Mouse (Mus musculus) forebrain, embryonic 15.5 days (tissue): Measurements from ENCODE around the gene Gstm3. TPM values are rescaled to one million over a fixed set of nuclear protein-coding genes. Genes with fewer than 3 reads are reported as not detected.
A peak's percentile ranks its signal among the peaks of the same experiment; 100 is the strongest.

ENCODE experiments used
- ATAC-seq: fragments of 200-750 bp; cut with Nextera tagmentation; replicated peaks from 2 replicates; pipeline ENCODE4 v1.8.0; 2017; ENCODE audit warnings: mild to moderate bottlenecking, moderate TSS enrichment, moderate library complexity
- H3K27ac ChIP-seq: fragments of 300-500 bp; sonication (generic); replicated peaks from 2 replicates; pipeline ENCODE4 v1.5.1; 2015; ENCODE audit warnings: mild to moderate bottlenecking, inconsistent platforms
- H3K27me3 ChIP-seq: fragments of 300-500 bp; sonication (generic); 2 replicates; pipeline ENCODE4 v1.6.1; 2015; ENCODE audit warnings: inconsistent platforms
- H3K36me3 ChIP-seq: fragments of 300-500 bp; sonication (generic); 2 replicates; pipeline ENCODE4 v1.6.1; 2015; ENCODE audit warnings: mild to moderate bottlenecking, inconsistent platforms
- H3K4me1 ChIP-seq: fragments of 300-500 bp; sonication (generic); 2 replicates; pipeline ENCODE4 v1.6.1; 2015; ENCODE audit warnings: inconsistent platforms
- H3K4me2 ChIP-seq: fragments of 300-500 bp; sonication (generic); replicated peaks from 2 replicates; pipeline ENCODE4 v1.6.1; 2015; ENCODE audit warnings: mild to moderate bottlenecking, inconsistent platforms
- H3K4me3 ChIP-seq: fragments of 300-500 bp; sonication (generic); 2 replicates; pipeline ENCODE4 v1.5.1; 2015; ENCODE audit warnings: mild to moderate bottlenecking, inconsistent platforms
- H3K9ac ChIP-seq: fragments of 300-500 bp; sonication (generic); replicated peaks from 2 replicates; pipeline ENCODE4 v1.6.1; 2015; ENCODE audit warnings: mild to moderate bottlenecking, inconsistent platforms
- H3K9me3 ChIP-seq: fragments of 300-500 bp; sonication (generic); 2 replicates; pipeline ENCODE4 v1.6.1; 2016; ENCODE audit warnings: inconsistent platforms
- WGBS: fragments of 180-500 bp; shearing (Covaris S2); methylation state at CpG from one replicate; pipeline ENCODE4 v1.1.7; 2015; ENCODE audit warnings: mixed read lengths; 5-methylcytosine and 5-hydroxymethylcytosine counted together
- polyA plus RNA-seq: library from polyadenylated mRNA; unstranded; fragments of >200 nt; fragmentation: Nextera tagmentation; extraction: Ambion mirVana; gene quantifications from 2 replicates; pipeline ENCODE4 v1.2.1, GENCODE M21; 2015

Gene Gstm3
- polyA plus RNA-seq, 1 experiment from 2014 or later: not detected

DNA sequence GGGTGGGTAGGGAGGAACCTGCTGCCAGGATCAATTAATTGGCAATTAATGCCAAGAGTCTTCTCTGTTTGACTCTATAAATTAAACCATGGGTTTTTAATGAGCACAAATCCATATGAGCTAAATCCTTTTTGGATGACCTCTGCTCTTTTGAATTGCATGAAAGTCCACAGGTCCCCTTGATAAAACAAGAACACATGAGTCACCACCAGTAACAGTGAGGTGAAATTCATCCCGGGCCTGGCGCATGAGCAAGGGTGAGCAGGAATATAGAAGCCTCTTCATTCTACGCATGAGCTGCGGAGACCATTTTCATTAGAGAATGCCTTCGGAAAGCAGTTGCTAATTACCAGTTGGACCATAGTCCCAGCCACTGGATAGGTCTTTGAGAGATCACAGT lies 48.7 kb downstream of the Gstm3 start:
- 83% methylated on average over 5 of the region's 5 CpGs for WGBS
- no peaks in the 10 kb centered on the region for H3K4me1 ChIP-seq
- H3K9ac ChIP-seq: no peak overlapping the region
- no peak overlapping the region for H3K4me3 ChIP-seq
- no peak for ATAC-seq
- no peaks in the 10 kb centered on the region for H3K9me3 ChIP-seq
- no peaks in the 10 kb centered on the region for H3K27me3 ChIP-seq
- no peak overlapping the region for H3K27ac ChIP-seq
- no peak overlapping the region for H3K4me2 ChIP-seq
- no peaks in the 10 kb centered on the region for H3K36me3 ChIP-seq

DNA sequence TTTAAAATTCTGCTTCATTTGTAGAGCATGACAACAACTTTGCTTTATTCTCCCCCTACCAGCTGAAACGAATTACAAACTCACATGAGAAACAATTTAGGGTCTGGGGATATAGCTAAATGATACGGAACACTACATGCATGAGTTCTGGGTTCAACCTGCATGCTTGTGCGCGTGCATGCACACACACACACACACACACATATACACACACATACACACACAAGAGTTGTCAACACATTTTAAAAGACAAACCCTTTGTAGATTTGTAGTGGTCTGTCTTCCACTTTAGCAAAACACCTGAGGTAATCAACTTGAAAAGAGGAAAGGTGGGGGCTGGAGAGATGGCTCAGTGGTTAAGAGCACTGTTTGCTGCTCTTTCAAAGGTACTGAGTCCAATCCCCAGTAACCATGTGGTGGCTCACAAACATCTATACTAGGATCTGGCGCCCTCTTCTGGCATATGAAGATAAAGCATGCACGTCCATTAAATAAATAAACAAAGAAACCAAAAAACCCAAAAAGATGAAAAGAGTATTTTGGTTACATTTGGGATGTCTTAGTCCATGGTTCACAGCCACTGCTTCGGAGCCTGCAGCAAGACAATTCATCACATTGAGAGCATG lies 51.2 kb downstream of the Gstm3 start:
- H3K9ac ChIP-seq: no peak overlapping the region
- WGBS: 52% methylated on average over 7 of the region's 7 CpGs
- H3K4me1 ChIP-seq: no peaks in the 10 kb centered on the region
- no peaks in the 10 kb centered on the region for H3K36me3 ChIP-seq
- H3K27me3 ChIP-seq: no peaks in the 10 kb centered on the region
- ATAC-seq: peak; percentile 77
- no peak overlapping the region for H3K4me3 ChIP-seq
- H3K4me2 ChIP-seq: no peak overlapping the region
- H3K27ac ChIP-seq: no peak overlapping the region
- no peaks in the 10 kb centered on the region for H3K9me3 ChIP-seq

DNA sequence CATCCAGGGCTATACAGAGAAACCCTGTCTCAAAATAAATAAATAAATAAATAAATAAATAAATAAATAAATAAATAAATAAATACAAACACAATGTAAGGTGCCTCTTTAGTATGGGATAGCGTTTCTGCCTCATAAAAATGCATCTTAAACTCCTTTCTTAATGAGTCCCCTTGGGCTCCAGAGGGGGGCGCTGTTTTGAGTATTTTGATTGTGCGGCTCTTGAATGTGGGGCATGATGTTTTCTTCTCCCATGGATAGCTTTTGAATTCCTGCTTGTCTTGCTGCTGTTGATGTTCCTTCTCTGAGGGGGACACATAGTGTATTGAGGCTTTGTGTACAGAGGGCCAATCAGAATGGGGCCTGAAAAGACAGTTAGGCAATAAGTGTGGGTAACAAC lies 52.0 kb downstream of the Gstm3 start:
- H3K4me3 ChIP-seq: no peak overlapping the region
- H3K4me2 ChIP-seq: no peak overlapping the region
- H3K27me3 ChIP-seq: no peaks in the 10 kb centered on the region
- H3K36me3 ChIP-seq: no peaks in the 10 kb centered on the region
- no peaks in the 10 kb centered on the region for H3K4me1 ChIP-seq
- 74% methylated on average over 3 of the region's 3 CpGs for WGBS
- H3K9ac ChIP-seq: no peak overlapping the region
- H3K9me3 ChIP-seq: no peaks in the 10 kb centered on the region
- ATAC-seq: no peak
- no peak overlapping the region for H3K27ac ChIP-seq

DNA sequence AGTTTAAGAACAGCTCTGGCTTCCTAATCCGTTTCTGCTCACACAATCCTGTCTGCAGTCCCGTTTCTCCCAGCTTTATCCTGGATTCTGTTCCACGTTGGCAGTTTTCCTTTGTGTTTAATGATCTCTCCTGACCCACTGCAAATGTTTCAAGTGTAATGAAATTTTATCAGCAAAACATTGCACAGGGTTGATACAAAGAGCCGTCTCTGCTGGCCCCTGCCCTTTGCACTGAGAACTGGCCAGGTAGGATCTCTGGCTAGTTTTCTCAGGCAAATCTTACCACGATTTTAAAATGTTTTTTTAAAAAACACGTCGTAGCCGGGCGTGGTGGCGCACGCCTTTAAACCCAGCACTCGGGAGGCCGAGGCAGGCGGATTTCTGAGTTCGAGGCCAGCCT lies 52.4 kb downstream of the Gstm3 start:
- WGBS: 80% methylated on average over 15 of the region's 15 CpGs
- Histone ChIP-seq H3K4me2 (no peak overlapping the region), H3K27me3 (no peaks in the 10 kb centered on the region), H3K9ac (no peak overlapping the region), H3K4me1 (no peaks in the 10 kb centered on the region), H3K27ac (no peak overlapping the region), H3K4me3 (no peak overlapping the region), H3K9me3 (no peaks in the 10 kb centered on the region), H3K36me3 (no peaks in the 10 kb centered on the region)
- no peak for ATAC-seq

Other genes starting within 250 kb of the Gstm3 start
- gene Csf1, start 208.8 kb downstream of the Gstm3 start, polyA plus RNA-seq: 6.5 and 7.9 TPM in 2 replicates
- not detected in 2 replicates for gene Eps8l3, start 92.1 kb downstream of the Gstm3 start, polyA plus RNA-seq
- gene Gstm5, start 73.5 kb downstream of the Gstm3 start, polyA plus RNA-seq: 175 and 184 TPM in 2 replicates
- gene Gstm7, start 37.5 kb downstream of the Gstm3 start, polyA plus RNA-seq: 74.8 and 81.6 TPM in 2 replicates
- 10.9 and 12.6 TPM in 2 replicates for gene Gstm6, start 25.5 kb downstream of the Gstm3 start, polyA plus RNA-seq
- gene Gstm2, start 17.2 kb upstream of the Gstm3 start, polyA plus RNA-seq: 4.3 and 4.5 TPM in 2 replicates
- gene Gstm1, start 48.7 kb upstream of the Gstm3 start, polyA plus RNA-seq: 44.0 and 60.7 TPM in 2 replicates
- 12.4 and 15.1 TPM in 2 replicates for gene Gstm4, start 75.6 kb upstream of the Gstm3 start, polyA plus RNA-seq
- gene Ampd2, start 117.4 kb upstream of the Gstm3 start, polyA plus RNA-seq: 49.4 and 50.7 TPM in 2 replicates
- gene Gnat2, start 123.5 kb upstream of the Gstm3 start, polyA plus RNA-seq: 0.43 and 0.46 TPM in 2 replicates
- 165 and 168 TPM in 2 replicates for gene Gnai3, start 176.9 kb upstream of the Gstm3 start, polyA plus RNA-seq
- gene Gpr61, start 185.6 kb upstream of the Gstm3 start, polyA plus RNA-seq: 1.9 and 2.2 TPM in 2 replicates
- 9.9 and 11.7 TPM in 2 replicates for gene Amigo1, start 217.1 kb upstream of the Gstm3 start, polyA plus RNA-seq
- gene Cyb561d1, start 231.9 kb upstream of the Gstm3 start, polyA plus RNA-seq: 4.4 and 4.5 TPM in 2 replicates
- 32.5 and 33.6 TPM in 2 replicates for gene Atxn7l2, start 241.7 kb upstream of the Gstm3 start, polyA plus RNA-seq